Mouse (Mus musculus): ENCODE results near the gene Dnaja2. TPM values are rescaled to one million over a fixed set of nuclear protein-coding genes. Genes with fewer than 3 reads are reported as not detected.

Dnaja2 gene
- polyA plus RNA-seq, 1 experiment from 2014 or later = 149 TPM

- H3K4me2 ChIP-seq (ENCODE audit: low read depth, low read length) = no peak overlapping the region
- H3K27ac ChIP-seq (ENCODE audit: low read length) = no peak overlapping the region
- H3K36me3 ChIP-seq (ENCODE audit: control insufficient read depth, insufficient read depth, low read length) = no peaks in the 10 kb centered on the region
- H3K9ac ChIP-seq (ENCODE audit: low read length) = no peak overlapping the region
- H3K27me3 ChIP-seq (ENCODE audit: control insufficient read depth, insufficient read depth, low read depth, low read length) = no peaks in the 10 kb centered on the region
- H3K9me3 ChIP-seq (ENCODE audit: control insufficient read depth, low read length) = no peaks in the 10 kb centered on the region
- no peak for ATAC-seq (ENCODE audit: low read depth)
- H3K4me1 ChIP-seq (replicated peaks; ENCODE audit: control insufficient read depth, insufficient read depth, low read length) = peaks cover 3% of the 10 kb centered on the region; the same call in 1 of the 2 replicates
- WGBS = 65% methylated on average over 20 of the region's 20 CpGs
- no peak overlapping the region for H3K4me3 ChIP-seq (ENCODE audit: low read length)
Measured at GRCm38 (mm10) chr8:85487906-85488620, 67.1 kb downstream of the Dnaja2 start.

Other genes with a start within 250 kb of the Dnaja2 start
- 5.8 and 6.1 TPM in 2 replicates for gene Mylk3, start 169.0 kb downstream of the Dnaja2 start, polyA plus RNA-seq (2015; fragmentation: Nextera tagmentation; extraction: Ambion mirVana)
- 38.2 and 44.6 TPM in 2 replicates for gene 4921524J17Rik, start 122.5 kb downstream of the Dnaja2 start, polyA plus RNA-seq (2015; fragmentation: Nextera tagmentation; extraction: Ambion mirVana)
- gene Gpt2, start 62.8 kb downstream of the Dnaja2 start, polyA plus RNA-seq (2015; fragmentation: Nextera tagmentation; extraction: Ambion mirVana) = 13.8 and 15.5 TPM in 2 replicates
- 4.5 and 4.8 TPM in 2 replicates for gene Neto2, start 145.6 kb upstream of the Dnaja2 start, polyA plus RNA-seq (2015; fragmentation: Nextera tagmentation; extraction: Ambion mirVana)